Mouse (Mus musculus) heart, adult 2 months (tissue): ENCODE results near the gene Gm20662. TPM values are rescaled to one million over a fixed set of nuclear protein-coding genes. Genes with fewer than 3 reads are reported as not detected.

Experiments
- DNase-seq, 2 experiments: peaks; one replicate each; pipeline ENCODE4 v3.0.0; 2021
- H3K27ac ChIP-seq: fragments of 200-600 bp; 2 replicates; pipeline ENCODE4 v1.8.1; 2022
- H3K27me3 ChIP-seq: fragments of 200-500 bp; 2 replicates; pipeline ENCODE4 v1.6.1; 2012; ENCODE audit warnings: mild to moderate bottlenecking, low read length, inconsistent platforms, mixed read lengths; ENCODE audit not compliant: control insufficient read depth, insufficient read depth
- H3K36me3 ChIP-seq: fragments of 200-500 bp; 2 replicates; pipeline ENCODE4 v1.6.1; 2012; ENCODE audit warnings: low read length, inconsistent platforms; ENCODE audit not compliant: control insufficient read depth, insufficient read depth
- H3K4me1 ChIP-seq: fragments of 200-500 bp; 2 replicates; pipeline ENCODE4 v1.6.1; 2011; ENCODE audit warnings: low read length; ENCODE audit not compliant: control insufficient read depth, insufficient read depth
- H3K4me3 ChIP-seq: fragments of 200-600 bp; 2 replicates; pipeline ENCODE4 v1.8.1; 2022
- H3K79me2 ChIP-seq: fragments of 200-500 bp; replicated peaks from 2 replicates; pipeline ENCODE4 v1.6.1; 2012; ENCODE audit warnings: mild to moderate bottlenecking, inconsistent platforms, low read length, moderate library complexity, mixed read lengths; ENCODE audit not compliant: control insufficient read depth, insufficient read depth
- H3K9ac ChIP-seq: fragments of 200-500 bp; 2 replicates; pipeline ENCODE4 v1.6.1; 2012; ENCODE audit warnings: low read depth, mild to moderate bottlenecking, control low read depth, inconsistent platforms, low read length, mixed read lengths
- CTCF ChIP-seq: fragments of 200-600 bp; IDR thresholded peaks from 2 replicates; pipeline ENCODE4 v1.8.1; 2022; ENCODE audit warnings: antibody characterized with exemption, mild to moderate bottlenecking, moderate library complexity
- EP300 ChIP-seq: fragments of 200-500 bp; IDR thresholded peaks from 2 replicates; pipeline ENCODE4 v1.6.1; 2011; ENCODE audit warnings: low read depth, low read length, control low read depth; ENCODE audit not compliant: insufficient read depth
- POLR2A ChIP-seq: fragments of 200-500 bp; IDR thresholded peaks from 2 replicates; pipeline ENCODE4 v1.6.1; 2011; ENCODE audit warnings: mild to moderate bottlenecking, low read depth, low read length, control low read depth; ENCODE audit not compliant: insufficient read depth
- WGBS: fragments of 180-500 bp; shearing (Covaris S2); methylation state at CpG from one replicate; pipeline ENCODE4 v1.1.7; 2018; 5-methylcytosine and 5-hydroxymethylcytosine counted together
- intact Hi-C: fragments of 180-260 bp; cut with DNase I; formaldehyde crosslinking; loops from one replicate; pipeline ENCODE4 v1.15.1; 2025
- long read RNA-seq: library from polyadenylated mRNA; stranded (forward); transcript quantifications from one replicate; pipeline ENCODE4 v2.0.0, GENCODE M21; 2021
- polyA plus RNA-seq: library from polyadenylated mRNA; depleted of rRNA; stranded (reverse); fragments of >200 nt; gene quantifications from 2 replicates; pipeline ENCODE4 v1.2.3, GENCODE M21; 2012; rRNA removed
- total RNA-seq, 2 experiments: library from RNA; stranded (reverse); gene quantifications; 2 replicates each; pipeline ENCODE4 v1.2.3; 2021

Gm20662 gene
- 1 to 10 TPM; 1.4 to 1.8 TPM for total RNA-seq
- polyA plus RNA-seq, result 2.3 and 3.0 TPM in 2 replicates
- long read RNA-seq, result 0 reads

GRCm38 (mm10) chr9:107996049-107996448 lies at the start of gene Gm20662:
Gene Gm20662 (plus strand): TSS chr9:107996349.
- H3K36me3 ChIP-seq, result no peaks in the 10 kb centered on the region

GRCm38 (mm10) chr9:107947241-107948194 lies 48.6 kb upstream of the Gm20662 start:
- intact Hi-C loops, result no loop called here
- no peak for DNase-seq
- Histone ChIP-seq H3K27ac (no peak overlapping the region), H3K4me3 (no peak overlapping the region), H3K79me2 (no peaks in the 10 kb centered on the region), H3K4me1 (peaks cover 2% of the 10 kb centered on the region; the same call in 1 of the 2 replicates), H3K9ac (no peak overlapping the region), H3K36me3 (no peaks in the 10 kb centered on the region), H3K27me3 (no peaks in the 10 kb centered on the region)
- no peak for TF ChIP-seq EP300
- TF ChIP-seq CTCF, result no peak
- no peak for TF ChIP-seq POLR2A
- WGBS, result 72% methylated on average over 31 of the region's 31 CpGs

More at GRCm38 (mm10) chr9:107996049-107996448, at the start of gene Gm20662:
- Histone ChIP-seq H3K27me3 (no peaks in the 10 kb centered on the region), H3K9ac (no peak within 1 kb of the TSS), H3K4me3 (no peak within 1 kb of the TSS), H3K4me1 (no peaks in the 10 kb centered on the region), H3K27ac (no peak within 1 kb of the TSS), H3K79me2 (no peaks in the 10 kb centered on the region)
- 90% methylated on average over 5 of the region's 5 CpGs for WGBS
- intact Hi-C loops, result no loop called here
- TF ChIP-seq EP300 (no peak), CTCF (no peak), POLR2A (no peak)
- no peak for DNase-seq

GRCm38 (mm10) chr9:107949184-107949921 lies 46.8 kb upstream of the Gm20662 start:
- no peak for DNase-seq
- Histone ChIP-seq H3K36me3 (no peaks in the 10 kb centered on the region), H3K9ac (no peak overlapping the region), H3K79me2 (no peaks in the 10 kb centered on the region), H3K4me3 (no peak overlapping the region), H3K27ac (no peak overlapping the region), H3K27me3 (no peaks in the 10 kb centered on the region), H3K4me1 (peaks cover 2% of the 10 kb centered on the region; the same call in 1 of the 2 replicates)
- TF ChIP-seq CTCF (no peak), EP300 (no peak)
- intact Hi-C loops, result no loop called here
- 70% methylated on average over 13 of the region's 13 CpGs for WGBS

- Histone ChIP-seq H3K27me3 (no peaks in the 10 kb centered on the region), H3K36me3 (no peaks in the 10 kb centered on the region), H3K79me2 (no peaks in the 10 kb centered on the region), H3K9ac (peak within 1 kb of the TSS; percentile 89), H3K4me1 (peaks cover 2% of the 10 kb centered on the region; the same call in 1 of the 2 replicates), H3K4me3 (peak within 1 kb of the TSS; percentile 62), H3K27ac (peak within 1 kb of the TSS; percentile 92)
- TF ChIP-seq EP300 (no peak), CTCF (no peak), POLR2A (no peak)
- intact Hi-C loops, result no loop called here
- 90% methylated on average over 10 of the region's 10 CpGs for WGBS
- no peak for DNase-seq
These were observed 46.3 kb upstream of the Gm20662 start, which contains the start of gene Traip for GRCm38 (mm10) chr9:107949922-107950235. Gene Traip (plus strand): TSS chr9:107950136.

- no peaks in the 10 kb centered on the region for H3K79me2 ChIP-seq
- WGBS, result 14% methylated on average over 45 of the region's 45 CpGs
- H3K36me3 ChIP-seq, result no peaks in the 10 kb centered on the region
- peak overlapping the region; percentile 62 for H3K4me3 ChIP-seq
- intact Hi-C loops, result no loop called here
- no peaks in the 10 kb centered on the region for H3K27me3 ChIP-seq
- H3K9ac ChIP-seq, result peak overlapping the region; percentile 89
- peak; percentile 92 for TF ChIP-seq POLR2A
- 0 out of 2 replicates have a peak, but pooled peaks have one; percentile 13 for TF ChIP-seq EP300
- TF ChIP-seq CTCF, result no peak
- peak; percentile 92 to 93 for DNase-seq
- H3K27ac ChIP-seq, result peak overlapping the region; percentile 92
- H3K4me1 ChIP-seq, result peaks cover 2% of the 10 kb centered on the region; the same call in 1 of the 2 replicates
These were observed 45.4 kb upstream of the Gm20662 start for GRCm38 (mm10) chr9:107950460-107951355.
